Mouse (Mus musculus): ENCODE data around the gene Nt5c. TPM values are rescaled to one million over a fixed set of nuclear protein-coding genes. Genes with fewer than 3 reads are reported as not detected.
"Not testable (repeated sequence)": the region's sequence is repeated elsewhere in the genome, so short reads cannot be mapped to it uniquely, and the experiment has no call there.

Gene Nt5c
- polyA plus RNA-seq, 1 experiment, result 43.2 TPM

DNA sequence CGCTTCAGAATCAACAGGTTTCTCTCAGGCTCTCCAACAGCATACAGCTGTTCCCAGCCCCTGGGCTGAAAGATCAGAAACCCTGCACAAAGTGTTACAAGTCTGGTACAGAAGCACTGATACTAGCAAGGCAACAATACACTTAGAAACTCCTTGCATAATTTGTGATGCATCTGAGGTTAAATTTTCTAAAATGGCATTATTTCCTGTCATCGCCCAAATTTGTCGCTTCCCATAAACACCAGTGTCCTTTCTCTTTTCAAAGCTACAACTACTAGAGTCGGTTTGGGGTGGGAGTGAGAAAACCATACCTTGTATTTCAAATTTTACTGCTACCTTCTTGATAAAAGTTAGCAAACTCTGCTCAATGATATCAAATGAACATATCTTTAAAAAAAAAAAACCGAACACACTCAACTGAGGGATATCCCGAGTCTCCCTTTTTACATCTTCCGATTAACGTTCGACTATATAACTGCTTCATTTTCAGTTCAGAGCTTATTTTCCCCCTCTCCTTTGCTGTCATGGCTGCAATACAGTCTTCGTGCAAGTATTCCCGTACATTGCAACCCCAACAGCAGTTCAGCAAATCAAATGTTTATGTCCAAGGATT, 43.2 kb upstream of the Nt5c start:
- TF ChIP-seq CTCF (IDR thresholded peaks at IDR 0.05; ENCODE audit: low read depth, low read length) (no peak), EP300 (IDR thresholded peaks at IDR 0.05; ENCODE audit: insufficient read depth, low read depth, low read length) (no peak), POLR2A (IDR thresholded peaks at IDR 0.05; ENCODE audit: insufficient read depth, low read length) (no peak)
- no peaks in the 10 kb centered on the region for H3K9me3 ChIP-seq (replicated peaks; ENCODE audit: control insufficient read depth, insufficient read depth, low read length, poor library complexity, severe bottlenecking)
- peaks cover 1% of the 10 kb centered on the region for H3K4me1 ChIP-seq (ENCODE audit: control insufficient read depth, insufficient read depth, low read length)
- H3K4me3 ChIP-seq (ENCODE audit: low read depth, low read length), result peak overlapping the region; percentile 90
- peaks cover 45% of the 10 kb centered on the region for H3K36me3 ChIP-seq (ENCODE audit: control insufficient read depth, insufficient read depth, low read length, poor library complexity, severe bottlenecking)
- H3K27ac ChIP-seq (ENCODE audit: insufficient read depth, low read length), result peak overlapping the region; percentile 4
- H3K27me3 ChIP-seq (ENCODE audit: control insufficient read depth, insufficient read depth, low read length, poor library complexity, severe bottlenecking), result no peaks in the 10 kb centered on the region
- peak overlapping the region; percentile 99 for H3K9ac ChIP-seq (ENCODE audit: low read depth, poor library complexity, severe bottlenecking)

DNA sequence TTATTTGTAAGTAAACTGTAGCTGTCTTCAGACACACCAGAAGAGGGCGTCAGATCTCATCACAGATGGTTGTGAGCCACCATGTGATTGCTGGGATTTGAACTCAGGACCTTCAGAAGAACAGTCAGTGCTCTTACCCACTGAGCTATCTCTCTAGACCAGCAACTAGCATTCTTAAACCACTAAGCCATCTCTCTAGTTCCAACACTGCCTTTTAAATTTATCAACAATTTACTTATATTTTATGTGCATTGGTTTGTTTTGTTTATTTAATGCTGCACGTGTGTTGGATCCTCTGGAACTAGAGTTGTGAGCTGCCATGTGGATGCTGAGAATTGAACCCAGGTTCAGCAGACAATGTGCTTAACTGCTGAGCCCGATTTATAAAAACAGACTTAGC, 34.8 kb upstream of the Nt5c start:
- not testable (repeated sequence) for H3K4me3 ChIP-seq (ENCODE audit: low read depth, low read length); H3K27ac ChIP-seq (ENCODE audit: insufficient read depth, low read length); H3K9ac ChIP-seq (ENCODE audit: low read depth, poor library complexity, severe bottlenecking); H3K4me1 ChIP-seq (ENCODE audit: control insufficient read depth, insufficient read depth, low read length); H3K27me3 ChIP-seq (ENCODE audit: control insufficient read depth, insufficient read depth, low read length, poor library complexity, severe bottlenecking); H3K9me3 ChIP-seq (replicated peaks; ENCODE audit: control insufficient read depth, insufficient read depth, low read length, poor library complexity, severe bottlenecking)
- peaks cover 76% of the 10 kb centered on the region for H3K36me3 ChIP-seq (ENCODE audit: control insufficient read depth, insufficient read depth, low read length, poor library complexity, severe bottlenecking)

DNA sequence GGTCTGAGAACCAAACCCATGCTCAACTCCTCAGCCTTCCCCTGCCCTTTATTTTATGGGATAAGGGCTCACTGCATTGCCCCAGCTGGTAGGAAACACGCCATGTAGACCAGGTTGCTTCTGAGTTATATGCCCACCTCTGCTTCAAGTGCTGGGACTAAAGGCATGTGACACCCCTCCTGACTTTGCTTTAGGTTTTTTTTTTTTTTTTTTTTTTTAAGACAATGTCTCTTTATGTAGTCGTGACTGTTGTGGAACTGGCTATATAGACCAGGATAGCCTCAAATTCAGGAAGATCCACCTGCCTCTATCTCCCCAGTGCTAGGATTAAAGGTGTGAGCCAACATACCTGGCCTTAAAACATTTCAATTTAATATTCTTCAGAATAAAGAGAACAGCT, 31.0 kb upstream of the Nt5c start:
- no peak overlapping the region; the same call in 1 of the 2 replicates for H3K27ac ChIP-seq (ENCODE audit: insufficient read depth, low read length)
- H3K27me3 ChIP-seq (ENCODE audit: control insufficient read depth, insufficient read depth, low read length, poor library complexity, severe bottlenecking), result no peaks in the 10 kb centered on the region
- no peak overlapping the region for H3K4me3 ChIP-seq (ENCODE audit: low read depth, low read length)
- H3K9me3 ChIP-seq (replicated peaks; ENCODE audit: control insufficient read depth, insufficient read depth, low read length, poor library complexity, severe bottlenecking), result no peaks in the 10 kb centered on the region
- peaks cover 44% of the 10 kb centered on the region for H3K36me3 ChIP-seq (ENCODE audit: control insufficient read depth, insufficient read depth, low read length, poor library complexity, severe bottlenecking)
- H3K4me1 ChIP-seq (ENCODE audit: control insufficient read depth, insufficient read depth, low read length), result no peaks in the 10 kb centered on the region
- H3K9ac ChIP-seq (ENCODE audit: low read depth, poor library complexity, severe bottlenecking), result no peak overlapping the region
- TF ChIP-seq POLR2A (IDR thresholded peaks at IDR 0.05; ENCODE audit: insufficient read depth, low read length), result no peak
- no peak for TF ChIP-seq EP300 (IDR thresholded peaks at IDR 0.05; ENCODE audit: insufficient read depth, low read depth, low read length)
- no peak for TF ChIP-seq CTCF (IDR thresholded peaks at IDR 0.05; ENCODE audit: low read depth, low read length)

DNA sequence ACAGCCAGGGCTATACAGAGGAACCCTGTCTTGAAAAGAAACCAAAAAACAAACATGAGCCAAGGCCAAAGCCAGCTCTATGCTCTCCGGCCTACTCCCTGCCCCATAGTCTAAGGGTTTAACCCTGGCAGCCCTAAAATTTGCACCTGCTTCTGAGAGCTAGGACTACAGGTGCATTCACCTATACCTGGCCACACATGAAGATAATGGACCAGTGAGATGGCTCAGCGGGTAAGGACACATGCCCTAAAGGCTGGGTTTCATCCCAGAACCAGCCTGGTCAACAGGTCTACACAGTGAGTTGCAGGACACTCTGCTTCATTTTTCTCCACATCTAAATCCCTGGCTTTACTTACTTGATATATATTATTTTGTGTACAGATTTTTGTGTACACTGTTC, 30.6 kb upstream of the Nt5c start:
- Histone ChIP-seq H3K36me3 (ENCODE audit: control insufficient read depth, insufficient read depth, low read length, poor library complexity, severe bottlenecking) (peaks cover 40% of the 10 kb centered on the region), H3K9ac (ENCODE audit: low read depth, poor library complexity, severe bottlenecking) (no peak overlapping the region), H3K9me3 (replicated peaks; ENCODE audit: control insufficient read depth, insufficient read depth, low read length, poor library complexity, severe bottlenecking) (no peaks in the 10 kb centered on the region), H3K27ac (ENCODE audit: insufficient read depth, low read length) (no peak overlapping the region; the same call in 1 of the 2 replicates), H3K4me3 (ENCODE audit: low read depth, low read length) (no peak overlapping the region), H3K4me1 (ENCODE audit: control insufficient read depth, insufficient read depth, low read length) (no peaks in the 10 kb centered on the region), H3K27me3 (ENCODE audit: control insufficient read depth, insufficient read depth, low read length, poor library complexity, severe bottlenecking) (no peaks in the 10 kb centered on the region)
- TF ChIP-seq CTCF (IDR thresholded peaks at IDR 0.05; ENCODE audit: low read depth, low read length), result no peak
- no peak for TF ChIP-seq EP300 (IDR thresholded peaks at IDR 0.05; ENCODE audit: insufficient read depth, low read depth, low read length)
- TF ChIP-seq POLR2A (IDR thresholded peaks at IDR 0.05; ENCODE audit: insufficient read depth, low read length), result no peak

DNA sequence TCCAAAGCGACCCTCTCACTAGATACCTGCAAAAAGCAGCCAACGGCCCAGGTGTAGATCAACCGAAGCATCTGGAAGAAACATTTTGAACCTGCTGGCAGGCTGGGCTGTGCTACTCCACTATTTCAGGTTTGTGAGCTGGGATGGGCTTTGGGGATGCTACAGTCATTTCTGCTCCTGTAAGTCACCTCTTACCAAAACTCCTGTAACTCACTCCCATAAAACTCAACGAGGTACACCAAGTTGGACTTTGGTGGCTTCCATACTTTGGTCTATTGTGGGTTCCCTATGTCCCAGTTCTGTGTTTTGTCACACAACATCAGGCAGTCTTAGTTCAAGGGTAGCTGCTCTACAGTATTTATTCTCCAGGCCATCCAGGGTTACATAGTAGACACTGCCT, 29.4 kb upstream of the Nt5c start:
- no peaks in the 10 kb centered on the region for H3K27me3 ChIP-seq (ENCODE audit: control insufficient read depth, insufficient read depth, low read length, poor library complexity, severe bottlenecking)
- H3K36me3 ChIP-seq (ENCODE audit: control insufficient read depth, insufficient read depth, low read length, poor library complexity, severe bottlenecking), result peaks cover 28% of the 10 kb centered on the region
- H3K4me1 ChIP-seq (ENCODE audit: control insufficient read depth, insufficient read depth, low read length), result no peaks in the 10 kb centered on the region
- no peaks in the 10 kb centered on the region for H3K9me3 ChIP-seq (replicated peaks; ENCODE audit: control insufficient read depth, insufficient read depth, low read length, poor library complexity, severe bottlenecking)
- no peak for TF ChIP-seq EP300 (IDR thresholded peaks at IDR 0.05; ENCODE audit: insufficient read depth, low read depth, low read length)
- TF ChIP-seq POLR2A (IDR thresholded peaks at IDR 0.05; ENCODE audit: insufficient read depth, low read length), result no peak
- no peak for TF ChIP-seq CTCF (IDR thresholded peaks at IDR 0.05; ENCODE audit: low read depth, low read length)
- H3K9ac ChIP-seq (ENCODE audit: low read depth, poor library complexity, severe bottlenecking), result no peak overlapping the region
- H3K4me3 ChIP-seq (ENCODE audit: low read depth, low read length), result no peak overlapping the region
- H3K27ac ChIP-seq (ENCODE audit: insufficient read depth, low read length), result no peak overlapping the region

DNA sequence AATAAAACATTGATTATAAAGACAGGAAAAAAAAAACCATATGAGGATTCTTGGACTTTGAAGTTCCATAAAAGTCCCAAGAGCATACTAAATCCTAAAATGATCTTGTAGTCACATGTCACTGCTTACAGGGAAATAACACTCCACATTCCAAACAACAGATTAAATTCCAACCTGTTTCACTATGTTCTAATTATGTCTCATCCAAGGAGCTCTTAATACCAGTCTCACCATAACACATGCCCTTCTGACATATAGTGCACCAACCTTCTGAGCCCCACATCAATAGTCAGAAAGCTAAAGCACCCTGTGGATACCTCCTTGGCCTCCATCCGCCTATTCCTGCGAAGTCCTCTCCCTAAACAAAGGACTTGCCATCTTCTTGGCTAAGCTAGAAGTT, 28.6 kb upstream of the Nt5c start:
- H3K27me3 ChIP-seq (ENCODE audit: control insufficient read depth, insufficient read depth, low read length, poor library complexity, severe bottlenecking), result no peaks in the 10 kb centered on the region
- H3K4me3 ChIP-seq (ENCODE audit: low read depth, low read length), result no peak overlapping the region
- H3K27ac ChIP-seq (ENCODE audit: insufficient read depth, low read length), result no peak overlapping the region
- no peaks in the 10 kb centered on the region for H3K9me3 ChIP-seq (replicated peaks; ENCODE audit: control insufficient read depth, insufficient read depth, low read length, poor library complexity, severe bottlenecking)
- H3K4me1 ChIP-seq (ENCODE audit: control insufficient read depth, insufficient read depth, low read length), result no peaks in the 10 kb centered on the region
- TF ChIP-seq POLR2A (IDR thresholded peaks at IDR 0.05; ENCODE audit: insufficient read depth, low read length) (no peak), CTCF (IDR thresholded peaks at IDR 0.05; ENCODE audit: low read depth, low read length) (no peak), EP300 (IDR thresholded peaks at IDR 0.05; ENCODE audit: insufficient read depth, low read depth, low read length) (no peak)
- peaks cover 20% of the 10 kb centered on the region for H3K36me3 ChIP-seq (ENCODE audit: control insufficient read depth, insufficient read depth, low read length, poor library complexity, severe bottlenecking)
- H3K9ac ChIP-seq (ENCODE audit: low read depth, poor library complexity, severe bottlenecking), result no peak overlapping the region

Data from ES-Bruce4 (cell line).